Mouse (Mus musculus) C2C12 (cell line): ENCODE measurements around the gene Prom2. TPM values are rescaled to one million over a fixed set of nuclear protein-coding genes. Genes with fewer than 3 reads are reported as not detected.

Experiments
- H3K27me3 ChIP-seq: one replicate; pipeline ENCODE4 v1.6.1; 2011; ENCODE audit not compliant: control insufficient read depth, insufficient read depth, insufficient read length
- H3K36me3 ChIP-seq: one replicate; pipeline ENCODE4 v1.6.1; 2011; ENCODE audit not compliant: control insufficient read depth, insufficient read depth
- H3K4me3 ChIP-seq: one replicate; pipeline ENCODE4 v1.5.1; 2011; ENCODE audit warnings: mild to moderate bottlenecking, control low read depth; ENCODE audit not compliant: poor library complexity, insufficient read depth, severe bottlenecking
- H3K79me2 ChIP-seq: one replicate; pipeline ENCODE4 v1.6.1; 2011; ENCODE audit not compliant: control insufficient read depth, insufficient read depth
- H3K79me3 ChIP-seq: one replicate; pipeline ENCODE4 v1.6.1; 2011; ENCODE audit warnings: low read depth, control low read depth
- H3ac ChIP-seq: one replicate; pipeline ENCODE3; 2011; ENCODE audit warnings: low read depth; ENCODE audit not compliant: control insufficient read depth, insufficient read length
- CEBPB ChIP-seq: IDR thresholded peaks from one replicate; pipeline ENCODE4 v1.6.1; 2011; ENCODE audit warnings: low read depth, mild to moderate bottlenecking, control low read depth, moderate library complexity
- CTCF ChIP-seq: IDR thresholded peaks from one replicate; pipeline ENCODE4 v1.5.1; 2011; ENCODE audit not compliant: control insufficient read depth, insufficient read depth, insufficient read length
- FOSL1 ChIP-seq: IDR thresholded peaks from one replicate; pipeline ENCODE4 v1.8.0; 2011; ENCODE audit warnings: mild to moderate bottlenecking, low read length; ENCODE audit not compliant: poor library complexity, insufficient read depth, severe bottlenecking
- MAX ChIP-seq: IDR thresholded peaks from one replicate; pipeline ENCODE4 v1.6.1; 2011; ENCODE audit warnings: mild to moderate bottlenecking, control low read depth
- MYOD1 ChIP-seq: IDR thresholded peaks from one replicate; pipeline ENCODE4 v1.6.1; 2011; ENCODE audit warnings: low read depth; ENCODE audit not compliant: control insufficient read depth, insufficient read length
- MYOG ChIP-seq: IDR thresholded peaks from one replicate; pipeline ENCODE4 v1.6.1; 2011; ENCODE audit not compliant: control insufficient read depth, insufficient read length; ENCODE audit errors: extremely low read depth
- USF1 ChIP-seq: IDR thresholded peaks from one replicate; pipeline ENCODE4 v1.6.1; 2011; ENCODE audit warnings: low read depth, mild to moderate bottlenecking, control low read depth, moderate library complexity
- polyA plus RNA-seq: library from polyadenylated mRNA; unstranded; fragments of >200 nt; fragmentation: generic; extraction: Trizol; gene quantifications from one replicate; pipeline ENCODE4 v1.2.1, GENCODE M21; 2012; ENCODE audit warnings: missing spikeins

The Prom2 gene
- polyA plus RNA-seq, 1 experiment = not detected

GRCm38 (mm10) chr2:127530418-127530817 is 10.8 kb downstream of the Prom2 start:
- H3ac ChIP-seq = no peak overlapping the region
- H3K27me3 ChIP-seq = peaks cover 25% of the 10 kb centered on the region
- H3K79me2 ChIP-seq = no peaks in the 10 kb centered on the region
- TF ChIP-seq CTCF = no peak
- no peak for TF ChIP-seq CEBPB
- no peak for TF ChIP-seq FOSL1
- no peak for TF ChIP-seq MYOD1
- TF ChIP-seq MAX = no peak
- no peak for TF ChIP-seq MYOG
- TF ChIP-seq USF1 = no peak
- no peaks in the 10 kb centered on the region for H3K79me3 ChIP-seq
- no peak overlapping the region for H3K4me3 ChIP-seq
- no peaks in the 10 kb centered on the region for H3K36me3 ChIP-seq

GRCm38 (mm10) chr2:127525004-127525775 is 16.1 kb downstream of the Prom2 start:
- H3K79me2 ChIP-seq = no peaks in the 10 kb centered on the region
- no peaks in the 10 kb centered on the region for H3K79me3 ChIP-seq
- no peak overlapping the region for H3K4me3 ChIP-seq
- TF ChIP-seq USF1 (no peak), MYOG (no peak), FOSL1 (no peak), MAX (no peak), CEBPB (no peak), CTCF (no peak), MYOD1 (no peak)
- no peaks in the 10 kb centered on the region for H3K36me3 ChIP-seq
- H3ac ChIP-seq = no peak overlapping the region
- H3K27me3 ChIP-seq = peaks cover 43% of the 10 kb centered on the region

- Histone ChIP-seq H3K79me2 (no peaks in the 10 kb centered on the region), H3ac (no peak overlapping the region), H3K36me3 (no peaks in the 10 kb centered on the region), H3K79me3 (no peaks in the 10 kb centered on the region), H3K4me3 (no peak overlapping the region), H3K27me3 (peaks cover 49% of the 10 kb centered on the region)
- TF ChIP-seq USF1 = no peak
- no peak for TF ChIP-seq MAX
- TF ChIP-seq CEBPB = no peak
- TF ChIP-seq CTCF = no peak
- TF ChIP-seq FOSL1 = no peak
- TF ChIP-seq MYOG = no peak
- TF ChIP-seq MYOD1 = no peak
Observed at GRCm38 (mm10) chr2:127523950-127524729, 17.1 kb downstream of the Prom2 start.

GRCm38 (mm10) chr2:127522006-127522441 is 19.2 kb downstream of the Prom2 start, which contains the start of gene Kcnip3:
Kcnip3 (minus strand) TSS chr2:127522094.
- TF ChIP-seq MYOD1 (no peak), MYOG (no peak), CTCF (no peak), MAX (no peak), FOSL1 (no peak), CEBPB (no peak), USF1 (no peak)
- Histone ChIP-seq H3K27me3 (peaks cover 60% of the 10 kb centered on the region), H3K36me3 (no peaks in the 10 kb centered on the region), H3K79me2 (no peaks in the 10 kb centered on the region), H3ac (no peak within 1 kb of the TSS), H3K79me3 (no peaks in the 10 kb centered on the region), H3K4me3 (no peak within 1 kb of the TSS)

DNA sequence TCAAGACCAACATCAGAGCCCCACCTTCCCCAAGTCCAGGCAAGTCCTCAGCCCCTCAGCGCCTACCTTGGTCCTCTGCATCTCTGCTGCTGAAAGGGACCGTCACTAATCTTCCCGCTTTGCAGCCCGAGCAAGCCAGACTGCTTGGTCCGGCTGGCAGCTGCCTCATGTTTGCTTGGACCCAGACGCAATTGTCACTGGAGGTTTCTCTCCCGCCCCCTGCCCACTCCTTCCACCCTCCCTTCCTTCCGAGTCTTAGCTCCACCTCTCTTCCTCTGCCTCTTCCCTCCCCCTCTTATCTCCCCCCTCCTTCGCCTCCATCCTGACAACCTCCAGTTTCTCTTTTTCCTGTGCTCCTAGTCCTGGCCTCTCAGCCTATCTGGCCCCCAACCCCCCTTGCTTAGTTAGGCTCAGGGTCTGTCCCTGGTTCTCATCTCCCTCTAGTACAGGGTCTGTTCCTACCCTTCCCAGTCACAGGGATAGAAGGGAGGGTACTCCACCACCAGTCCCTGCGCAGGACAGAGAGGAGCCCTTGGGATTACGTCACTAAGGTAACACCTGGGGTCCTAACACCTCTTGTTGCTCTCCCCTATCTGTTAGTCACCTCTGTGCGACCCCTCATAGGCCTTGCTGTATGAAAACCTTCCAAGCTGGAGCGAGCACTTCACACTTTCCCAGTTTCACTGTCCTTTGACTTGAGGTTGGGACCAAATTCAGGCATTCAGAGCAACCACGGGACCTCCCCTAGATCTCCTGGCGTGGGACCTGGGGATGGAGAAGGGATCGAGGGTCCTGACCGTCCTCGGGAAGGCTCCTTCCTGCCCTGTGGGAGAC is 19.9 kb downstream of the Prom2 start:
- no peaks in the 10 kb centered on the region for H3K79me3 ChIP-seq
- TF ChIP-seq USF1 (no peak), MYOD1 (no peak), CTCF (no peak), FOSL1 (no peak), CEBPB (no peak), MYOG (no peak), MAX (no peak)
- no peaks in the 10 kb centered on the region for H3K36me3 ChIP-seq
- H3ac ChIP-seq = no peak overlapping the region
- peaks cover 66% of the 10 kb centered on the region for H3K27me3 ChIP-seq
- H3K79me2 ChIP-seq = no peaks in the 10 kb centered on the region
- no peak overlapping the region for H3K4me3 ChIP-seq
